Mouse (Mus musculus) right cerebral cortex, postnatal 10 days (tissue): ENCODE results near the gene Etnppl.
A peak's percentile ranks its signal among the peaks of the same experiment; 100 is the strongest.

Source experiments
- DNase-seq, 2 experiments: peaks; one replicate each; pipeline ENCODE4 v3.0.0; 2021; ENCODE audit warnings: low spot score in 2 of 2

The Etnppl gene

DNA sequence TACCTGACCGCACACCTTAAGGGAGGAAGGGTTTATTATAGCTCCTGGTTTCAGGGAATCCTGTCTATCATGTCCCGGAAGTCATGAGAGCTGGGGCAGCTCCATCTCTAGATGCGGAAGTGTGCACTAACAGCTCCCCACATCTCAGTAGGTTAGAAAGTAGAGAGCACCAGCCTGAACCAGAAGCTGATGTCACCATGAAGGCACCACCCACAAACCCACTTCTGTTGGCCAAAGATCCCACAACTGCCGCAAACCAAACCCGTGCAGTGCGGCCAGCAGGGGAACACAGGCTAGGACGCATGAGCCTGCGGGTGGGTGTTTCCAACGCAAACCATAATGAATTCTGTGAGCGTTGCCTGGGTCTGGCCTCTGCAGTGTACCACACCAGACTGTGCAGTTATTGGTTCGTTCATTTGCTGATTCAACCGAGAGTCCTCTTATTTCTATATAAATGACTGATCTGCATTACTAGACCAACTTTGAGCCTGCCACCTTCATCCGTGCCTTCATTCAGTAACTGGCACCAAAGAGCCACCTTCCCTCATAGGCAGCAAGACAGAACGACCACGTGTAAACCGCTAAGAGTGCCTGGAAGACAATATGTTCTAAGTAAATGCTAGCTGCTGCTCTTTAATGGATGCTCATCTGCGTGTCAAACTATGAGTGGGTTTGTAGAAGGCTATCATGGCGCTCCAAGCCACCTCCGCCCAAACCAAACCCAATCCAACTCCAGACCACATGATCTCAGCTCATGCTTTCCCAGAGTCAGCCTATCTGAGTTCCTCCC, 60.6 kb downstream of the Etnppl start:
- no peak for DNase-seq

DNA sequence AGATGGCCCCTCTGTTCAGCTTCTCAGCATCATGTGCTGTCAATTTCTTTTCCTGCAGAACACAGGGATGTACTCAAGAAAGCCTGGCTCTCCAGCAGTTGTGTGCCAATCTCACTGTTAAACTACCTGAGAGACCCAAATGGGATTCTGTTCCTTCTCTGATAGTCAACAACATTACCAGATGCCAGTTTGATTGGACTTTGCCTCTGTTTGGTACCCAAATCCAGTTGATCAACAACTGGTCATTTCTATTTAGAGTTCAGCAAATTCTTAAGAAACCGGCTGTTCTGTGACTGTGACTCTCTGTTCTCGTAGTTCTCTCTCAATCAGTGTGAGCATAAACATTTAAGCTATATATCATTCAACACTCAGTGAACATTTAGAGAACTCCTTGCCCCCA, 64.0 kb downstream of the Etnppl start:
- DNase-seq, result no peak

DNA sequence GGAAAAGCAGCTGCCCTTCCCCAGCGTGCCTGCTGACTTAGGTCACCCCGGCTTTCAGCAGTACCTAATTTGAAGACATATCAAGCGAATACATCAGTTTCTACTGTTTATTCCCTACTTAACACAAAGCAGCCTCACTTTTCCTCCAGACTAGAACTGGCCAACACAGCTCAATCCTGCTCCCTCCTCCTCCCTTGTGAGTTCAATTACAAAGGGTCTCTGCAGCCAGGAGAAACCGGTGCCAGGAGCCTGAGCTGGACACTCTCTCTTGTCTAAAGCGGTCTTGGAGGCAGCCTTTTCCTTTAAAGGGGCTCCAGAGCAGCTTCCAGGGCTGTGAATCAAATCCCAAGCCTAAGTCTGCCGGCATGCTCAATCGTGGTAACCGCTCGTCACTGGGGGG, 64.9 kb downstream of the Etnppl start:
- peak in 1 of 2 experiments; percentile 42 for DNase-seq

DNA sequence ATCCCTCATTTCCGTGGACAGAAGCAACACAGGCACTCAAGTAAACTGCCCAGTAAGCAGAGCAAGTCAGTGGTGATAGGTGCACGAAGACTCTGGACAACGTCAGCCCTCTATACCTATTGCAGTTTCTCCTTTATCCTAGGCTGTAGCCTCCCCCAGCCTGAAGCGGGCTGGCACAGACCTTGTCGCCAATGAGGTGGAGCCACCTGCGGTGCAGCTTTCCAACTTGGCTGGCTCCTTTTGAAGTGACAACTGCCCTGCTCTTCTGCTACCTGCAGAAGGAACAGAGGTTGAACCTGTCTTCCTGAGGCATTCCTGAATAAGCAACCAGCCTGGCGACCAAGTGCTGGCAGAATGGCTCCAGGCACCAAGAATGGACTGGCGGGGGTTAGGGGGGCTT, 66.6 kb downstream of the Etnppl start:
- DNase-seq, result no peak

DNA sequence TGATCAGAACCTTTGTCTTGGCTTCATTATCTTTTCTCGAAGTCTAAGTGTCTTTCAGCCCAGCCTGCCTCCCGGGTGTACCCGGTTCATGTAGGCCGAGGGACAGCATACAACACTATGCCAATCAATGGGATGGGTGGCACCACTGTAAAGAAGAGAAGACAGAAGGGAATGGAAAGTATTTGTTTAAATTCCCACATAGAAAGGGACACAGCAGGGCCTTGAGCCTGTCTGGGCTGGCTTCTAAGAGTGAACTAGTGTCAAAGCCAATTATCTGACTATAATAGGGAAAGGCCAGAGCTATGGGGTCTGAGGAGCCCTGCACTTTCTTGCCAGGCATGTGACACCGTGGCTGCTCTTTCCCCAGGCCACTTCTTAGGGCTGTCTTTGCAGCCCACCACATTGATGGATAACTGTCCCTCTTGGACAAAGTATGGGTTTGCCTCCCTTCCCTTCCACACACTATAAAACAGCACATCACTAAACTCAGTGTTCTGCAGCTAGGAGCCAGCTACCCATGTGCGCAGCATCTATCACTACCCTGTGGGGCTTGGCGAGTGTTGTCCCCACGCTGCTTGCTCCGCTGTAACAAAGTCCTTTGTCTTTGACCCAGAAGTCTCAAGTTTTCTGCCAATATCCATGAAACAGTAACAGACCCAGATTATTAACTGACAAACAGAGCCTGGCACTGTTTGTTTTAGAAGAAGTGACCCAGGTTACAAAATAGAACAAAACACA, 67.2 kb downstream of the Etnppl start:
- no peak for DNase-seq

DNA sequence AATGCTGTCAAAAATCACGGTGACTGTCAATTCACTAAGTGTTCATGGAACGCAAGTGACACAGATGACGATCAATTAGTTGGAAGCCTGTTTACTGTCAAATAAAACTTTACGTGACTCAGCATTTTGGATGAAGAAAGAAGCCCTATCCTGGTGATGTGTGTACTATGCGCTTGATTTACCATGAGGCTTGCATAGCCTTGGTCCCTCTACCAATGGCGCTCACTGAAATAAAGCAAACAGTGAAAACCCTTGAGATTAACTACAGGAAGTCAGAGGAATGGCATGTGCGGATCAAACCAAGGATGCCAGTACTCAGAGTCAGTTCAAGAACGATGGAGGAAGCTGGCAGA, 67.7 kb downstream of the Etnppl start:
- DNase-seq, result no peak

DNA sequence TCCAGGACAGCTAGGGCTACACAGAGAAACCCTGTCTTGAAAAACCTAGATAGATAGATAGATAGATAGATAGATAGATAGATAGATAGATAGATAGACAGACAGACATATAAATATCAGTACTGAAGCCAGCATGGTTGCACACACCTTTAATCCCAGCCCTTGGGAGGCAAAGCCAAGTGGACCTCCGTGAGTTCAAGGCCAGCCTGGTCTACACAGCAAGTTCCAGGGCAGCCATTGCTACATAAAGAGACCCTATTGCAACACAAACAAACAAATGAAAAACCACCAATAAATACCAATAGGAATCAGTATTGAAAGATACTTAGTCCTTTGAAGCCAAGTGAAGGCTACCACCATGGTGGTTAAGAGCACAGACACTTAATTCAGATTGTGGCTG, 69.8 kb downstream of the Etnppl start:
- no peak for DNase-seq
